Mouse (Mus musculus): ENCODE data around the gene Adh6b.

Adh6b gene

GRCm38 (mm10) chr3:138341471-138341870 is at the start of gene Adh6b:
Gene Adh6b (plus strand): TSS chr3:138341775.
- no peak for DNase-seq

DNA sequence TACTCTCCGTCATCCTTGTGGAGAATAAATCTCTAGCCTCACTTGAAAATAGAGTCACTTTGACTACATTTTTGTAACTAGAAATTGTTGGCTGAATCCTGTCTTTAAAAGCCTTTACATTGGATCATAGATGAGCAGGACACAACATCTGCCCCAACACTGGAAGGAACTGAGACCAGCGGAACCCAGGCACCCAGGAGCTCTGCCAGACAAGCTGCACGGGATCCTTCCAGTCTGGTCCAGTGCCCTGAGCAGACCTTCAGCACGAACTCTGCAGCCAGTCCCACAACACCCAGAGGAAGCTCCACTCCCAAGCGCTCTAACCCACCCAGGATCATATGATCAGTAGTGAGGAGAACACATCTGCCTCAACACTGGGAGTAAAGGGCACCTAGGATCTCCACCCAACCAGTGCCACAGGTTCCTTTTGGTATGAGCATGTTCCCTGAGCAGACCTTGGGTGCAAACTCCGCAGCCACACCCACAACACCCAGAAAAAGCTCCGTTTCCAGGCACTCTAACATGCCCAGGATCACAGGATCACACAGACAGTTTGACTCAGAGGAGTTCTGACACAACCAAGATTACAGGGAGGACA is 48.2 kb upstream of the Adh6b start:
- DNase-seq = no peak

DNA sequence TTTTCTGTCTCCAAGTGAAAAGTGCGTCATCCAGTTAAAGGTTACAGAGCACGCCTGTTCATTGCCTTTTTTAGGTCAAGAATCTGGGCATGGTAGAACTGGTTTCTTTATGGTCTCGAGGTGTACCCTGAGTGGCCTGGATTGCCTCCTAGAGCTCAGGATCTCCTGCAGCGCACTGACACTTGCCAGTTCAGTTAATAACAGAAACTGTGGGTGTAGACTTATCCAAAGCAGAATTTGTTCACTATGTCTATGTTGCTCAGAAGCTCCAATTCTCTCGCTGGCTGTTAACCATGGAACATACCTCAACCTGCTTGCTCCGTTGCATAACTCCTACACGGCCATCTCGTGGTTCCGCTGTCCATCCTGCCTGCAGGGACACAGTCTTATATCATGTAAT is 41.4 kb upstream of the Adh6b start:
- DNase-seq = no peak

DNA sequence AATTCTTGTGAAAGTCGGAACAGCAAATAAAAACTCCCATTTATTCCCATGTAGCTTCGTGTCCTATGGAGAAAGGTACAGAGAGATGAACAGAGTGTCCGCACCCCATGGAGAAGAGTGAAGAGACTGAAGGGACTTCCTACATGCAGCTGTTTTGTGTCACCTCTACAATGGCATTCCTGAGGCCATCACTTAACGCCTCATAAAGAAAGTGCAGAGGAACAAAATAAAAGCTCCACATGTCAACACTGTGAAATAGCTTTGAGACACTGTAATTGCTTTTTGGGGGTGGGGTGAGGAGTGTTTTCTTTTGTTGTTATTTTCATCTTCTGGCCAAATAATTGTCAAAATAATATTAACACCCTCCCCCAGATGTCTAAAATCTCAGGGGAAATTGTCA is 38.9 kb upstream of the Adh6b start:
- no peak for DNase-seq

DNA sequence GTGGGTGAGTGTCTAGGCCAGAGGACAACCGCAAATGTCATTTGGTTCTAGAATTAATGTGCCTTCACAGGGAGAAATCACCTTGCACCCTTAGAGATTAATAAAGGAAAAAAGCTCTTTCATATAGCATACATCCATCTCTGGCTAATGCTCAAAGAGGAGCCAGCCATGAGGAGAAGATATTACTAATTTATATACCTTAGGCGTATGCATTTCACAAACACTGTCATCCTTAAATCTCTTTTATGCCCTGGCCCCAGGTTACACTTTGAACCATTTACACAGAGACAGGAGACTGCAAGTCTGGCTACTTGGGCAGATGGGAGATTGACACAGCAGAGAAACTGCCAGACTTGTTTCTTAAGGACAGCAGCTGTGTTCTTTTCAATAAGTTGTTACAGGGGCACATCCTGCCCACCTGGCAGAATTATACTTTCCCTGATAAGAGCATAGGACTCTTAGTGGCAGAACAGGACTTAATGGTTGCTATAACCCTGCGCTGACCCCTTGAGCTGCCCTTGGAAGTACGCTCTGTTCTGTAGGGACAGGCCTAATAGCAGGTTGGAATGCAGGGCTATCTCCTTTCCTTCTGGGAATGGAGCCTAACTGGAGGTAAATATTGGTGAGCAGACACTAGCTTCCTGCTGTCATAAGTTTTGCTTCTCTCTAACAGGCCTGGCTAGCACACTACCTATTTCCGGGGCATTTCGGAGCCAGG is 37.6 kb upstream of the Adh6b start:
- no peak for DNase-seq

DNA sequence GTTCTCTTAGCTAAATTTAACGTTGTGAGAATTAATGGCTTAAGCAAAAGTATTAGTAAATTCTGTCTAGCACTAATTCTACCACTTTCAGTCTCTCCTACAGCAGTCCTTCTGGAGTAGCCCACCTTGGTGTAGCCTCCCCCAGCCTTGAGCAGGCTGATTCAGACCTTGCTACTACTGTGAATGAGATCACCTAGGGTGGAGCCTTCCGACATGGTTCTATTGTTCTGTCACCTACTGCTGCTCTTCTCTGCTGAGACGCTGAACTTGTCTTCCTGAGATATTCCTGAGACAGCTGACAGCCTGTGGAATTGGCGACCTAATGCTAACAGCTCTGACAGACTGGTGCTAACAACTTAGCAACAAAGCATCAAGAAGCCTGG is 37.1 kb upstream of the Adh6b start:
- no peak for DNase-seq

GRCm38 (mm10) chr3:138305486-138306289 is 35.9 kb upstream of the Adh6b start:
- no peak for DNase-seq

DNA sequence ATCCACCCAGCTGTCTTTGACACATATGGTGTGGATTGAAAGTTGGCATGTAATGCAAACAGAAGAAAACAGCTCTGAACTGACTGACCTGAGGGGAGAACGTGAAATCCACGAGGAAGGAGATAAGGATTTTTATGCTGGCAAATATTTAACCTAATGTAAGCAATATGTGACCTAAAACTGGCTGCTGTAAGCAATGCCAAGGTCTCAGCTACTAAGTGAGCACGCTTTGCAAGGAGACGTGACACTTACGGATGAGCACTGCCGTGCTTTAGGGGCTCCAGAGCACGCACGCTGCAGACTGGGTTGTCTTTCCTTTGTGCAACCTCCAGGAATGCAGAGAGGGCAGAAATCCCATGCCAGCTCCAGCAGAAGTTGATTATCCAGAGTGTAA is 35.3 kb upstream of the Adh6b start:
- no peak for DNase-seq

GRCm38 (mm10) chr3:138309910-138310309 is 31.7 kb upstream of the Adh6b start:
- DNase-seq = no peak

- DNase-seq = no peak
Observed at GRCm38 (mm10) chr3:138311015-138311414, 30.6 kb upstream of the Adh6b start.

GRCm38 (mm10) chr3:138312965-138313364 is 28.6 kb upstream of the Adh6b start, which contains the start of gene Adh6a:
Gene Adh6a (plus strand): TSS chr3:138313286.
- DNase-seq = no peak

- DNase-seq = no peak
Observed at GRCm38 (mm10) chr3:138316908-138317472, 24.6 kb upstream of the Adh6b start.

- DNase-seq = no peak
Observed at GRCm38 (mm10) chr3:138325001-138325400, 16.6 kb upstream of the Adh6b start.

GRCm38 (mm10) chr3:138325466-138325865 is 16.1 kb upstream of the Adh6b start:
- DNase-seq = no peak

GRCm38 (mm10) chr3:138333910-138334309 is 7.7 kb upstream of the Adh6b start:
- no peak for DNase-seq

DNA sequence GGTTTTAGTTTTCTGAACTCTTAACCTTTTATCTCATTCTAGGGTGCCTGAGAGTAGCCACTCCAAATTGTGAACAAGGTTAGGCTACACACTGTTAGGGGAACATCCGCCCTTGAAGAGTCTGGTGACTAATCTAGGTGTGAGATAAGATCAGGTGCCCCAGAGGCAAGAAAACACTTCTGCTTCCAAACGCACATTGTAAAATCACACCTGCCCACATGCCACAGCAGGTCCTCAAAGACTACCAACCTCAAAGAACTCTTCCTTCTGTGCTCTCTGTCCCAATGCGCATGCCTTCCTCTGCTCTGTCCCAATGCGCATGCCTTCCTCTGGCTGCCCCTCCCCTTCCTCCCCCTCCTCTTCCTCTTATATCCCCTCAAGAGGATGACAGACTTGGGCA is 7.3 kb upstream of the Adh6b start:
- DNase-seq = no peak

DNA sequence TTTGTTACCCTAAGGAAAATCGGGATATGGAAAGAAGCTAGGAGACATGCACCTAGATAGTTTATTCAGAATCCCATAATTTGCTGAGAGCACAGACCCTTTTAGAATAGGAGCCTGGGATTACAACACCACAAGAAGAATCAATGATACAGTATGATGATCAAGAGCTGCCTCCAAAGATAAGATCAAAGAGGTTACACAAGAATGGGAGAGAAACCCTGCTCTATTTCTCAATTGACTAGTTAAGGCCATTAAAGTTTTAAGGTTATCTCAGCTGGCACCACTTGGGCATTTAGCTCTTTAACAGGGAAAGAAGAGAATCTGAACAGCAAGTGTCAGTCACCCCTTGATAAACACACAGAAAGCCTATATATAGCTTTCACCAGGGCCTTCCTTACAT is 6.0 kb upstream of the Adh6b start:
- DNase-seq = no peak

DNA sequence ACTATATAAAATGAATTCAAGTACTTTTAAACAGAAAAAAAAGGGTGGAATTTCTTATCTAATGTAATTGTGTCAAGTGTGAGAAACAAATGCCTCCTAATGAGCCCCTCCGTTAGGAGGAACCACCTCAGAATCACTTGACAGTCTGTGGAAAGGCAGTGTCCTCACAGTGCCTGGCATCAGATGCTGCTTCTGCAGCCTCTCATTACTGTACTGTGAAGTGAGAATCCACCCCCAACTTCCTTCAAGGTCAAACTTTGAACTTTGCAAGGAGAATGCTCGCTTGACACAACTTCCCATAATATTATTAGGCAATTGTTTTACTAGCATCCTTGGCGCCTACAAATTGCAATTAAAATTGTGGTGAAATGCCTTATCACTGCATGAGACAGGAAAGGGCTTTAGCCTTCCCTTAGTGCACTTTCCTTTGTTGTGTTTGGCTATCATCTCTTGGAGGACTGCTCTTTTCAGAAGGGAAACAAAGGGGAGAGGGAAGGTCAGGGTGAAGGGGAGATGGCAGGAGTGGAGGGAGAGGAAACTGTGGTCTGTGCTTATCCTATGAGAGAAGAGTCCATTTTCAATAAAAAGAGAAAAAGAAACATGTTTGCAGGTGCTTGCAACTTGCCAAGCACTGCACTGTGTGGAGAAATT is 5.3 kb upstream of the Adh6b start:
- DNase-seq = no peak

DNA sequence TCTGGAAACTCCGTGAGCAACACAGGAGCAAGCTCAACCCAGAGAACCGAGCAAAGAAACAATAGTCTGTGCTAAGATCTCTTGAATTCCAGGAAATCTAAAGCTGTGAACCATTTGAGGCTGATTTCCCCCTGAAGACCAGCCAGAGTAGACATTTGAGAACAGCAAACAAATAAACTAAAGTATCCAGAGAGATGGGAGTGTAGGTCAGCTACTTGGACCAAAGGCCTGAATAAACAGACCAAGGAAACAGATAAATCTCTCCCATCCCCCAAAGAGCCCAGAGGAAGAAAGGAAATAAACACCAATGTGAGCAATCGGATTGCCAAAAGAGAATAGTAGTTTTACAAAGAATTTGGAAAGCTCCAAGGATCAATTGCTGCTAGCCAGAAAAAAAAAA is 5.5 kb downstream of the Adh6b start:
- DNase-seq = no peak

DNA sequence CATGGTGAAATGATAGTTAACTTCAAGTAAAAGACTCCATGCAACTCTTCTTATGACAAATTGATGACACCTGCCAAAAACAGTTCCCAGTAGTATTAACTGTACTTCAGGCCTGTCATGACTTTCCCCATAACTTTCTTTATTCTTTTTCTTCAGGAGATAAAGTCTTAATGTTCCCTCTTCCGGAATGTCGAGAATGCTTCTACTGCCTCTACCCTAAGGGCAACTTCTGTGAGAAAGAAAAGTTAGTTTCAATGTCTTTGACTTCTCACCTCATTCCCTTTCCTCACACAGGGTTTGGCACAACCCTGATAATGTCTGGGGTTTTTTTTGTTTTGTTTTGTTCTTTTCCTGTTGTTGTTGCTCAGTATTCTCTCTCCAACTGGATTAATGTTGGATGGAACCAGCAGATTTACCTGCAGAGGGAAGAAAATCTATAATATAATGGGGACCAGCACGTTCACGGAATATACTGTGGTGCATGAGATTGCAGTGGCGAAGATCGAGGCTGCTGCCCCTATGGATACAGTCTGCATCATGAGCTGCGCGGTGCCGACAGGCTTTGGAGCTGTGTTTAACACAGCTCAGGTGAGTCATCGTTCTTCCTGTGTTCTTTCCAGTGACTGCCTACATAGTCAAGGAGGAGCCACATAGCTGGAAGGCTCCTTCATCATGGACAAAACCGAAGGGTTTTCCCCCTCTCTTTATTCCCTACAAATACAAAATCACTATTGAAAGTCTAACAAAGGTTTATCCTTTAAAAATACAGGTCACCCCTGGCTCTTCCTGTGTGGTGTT is 10.6 kb downstream of the Adh6b start:
- no peak for DNase-seq

- no peak for DNase-seq
Observed at GRCm38 (mm10) chr3:138358856-138359255, 17.3 kb downstream of the Adh6b start.

- DNase-seq = no peak
Observed at GRCm38 (mm10) chr3:138360721-138361120, 19.1 kb downstream of the Adh6b start.
